Mouse (Mus musculus) ES-CJ7 (cell line): ENCODE results near the gene Zfp553.
"Not testable (repeated sequence)": the region's sequence is repeated elsewhere in the genome, so short reads cannot be mapped to it uniquely, and the experiment has no call there.

ENCODE experiments used
- DNase-seq: peaks from one replicate; pipeline ENCODE4 v3.0.0; 2011; ENCODE audit warnings: low read depth, low spot score

Gene Zfp553

GRCm38 (mm10) chr7:127233368-127233749 lies 498 bp downstream of the Zfp553 start:
- peak; percentile 54 for DNase-seq

GRCm38 (mm10) chr7:127233765-127234164 lies 904 bp downstream of the Zfp553 start:
- DNase-seq = no peak

GRCm38 (mm10) chr7:127234777-127235176 lies 1.9 kb downstream of the Zfp553 start:
- DNase-seq = peak; percentile 41

GRCm38 (mm10) chr7:127243361-127243867 lies 10.6 kb downstream of the Zfp553 start:
- no peak for DNase-seq

- peak; percentile 85 for DNase-seq
Measured at GRCm38 (mm10) chr7:127243870-127244657, 11.2 kb downstream of the Zfp553 start, which contains the start of gene Zfp771. Gene Zfp771 (plus strand): TSS chr7:127244274.

- DNase-seq = no peak
Measured at GRCm38 (mm10) chr7:127244658-127245510, 12.0 kb downstream of the Zfp553 start.

- not testable (repeated sequence) for DNase-seq
Measured at GRCm38 (mm10) chr7:127250511-127250910, 17.6 kb downstream of the Zfp553 start.

- peak; percentile 70 for DNase-seq
Measured at GRCm38 (mm10) chr7:127252414-127252813, 19.6 kb downstream of the Zfp553 start.

GRCm38 (mm10) chr7:127253341-127253740 lies 20.5 kb downstream of the Zfp553 start:
- DNase-seq = no peak

GRCm38 (mm10) chr7:127253821-127254769 lies 21.2 kb downstream of the Zfp553 start:
- peak; percentile 99 for DNase-seq

- DNase-seq = no peak
Measured at GRCm38 (mm10) chr7:127255008-127255407, 22.1 kb downstream of the Zfp553 start.

- no peak for DNase-seq
Measured at GRCm38 (mm10) chr7:127255965-127256364, 23.1 kb downstream of the Zfp553 start.

- no peak for DNase-seq
Measured at GRCm38 (mm10) chr7:127256518-127256917, 23.7 kb downstream of the Zfp553 start.

- DNase-seq = peak; percentile 47
Measured at GRCm38 (mm10) chr7:127259186-127259905, 26.5 kb downstream of the Zfp553 start.

GRCm38 (mm10) chr7:127260309-127261111 lies 27.6 kb downstream of the Zfp553 start, which contains the start of gene Dctpp1:
Gene Dctpp1 (minus strand): TSS chr7:127260709.
- peak; percentile 99 for DNase-seq

GRCm38 (mm10) chr7:127262218-127262961 lies 29.5 kb downstream of the Zfp553 start:
- no peak for DNase-seq

GRCm38 (mm10) chr7:127263526-127263925 lies 30.7 kb downstream of the Zfp553 start:
- DNase-seq = no peak

- no peak for DNase-seq
Measured at GRCm38 (mm10) chr7:127270256-127270655, 37.4 kb downstream of the Zfp553 start.

GRCm38 (mm10) chr7:127270666-127271065 lies 37.8 kb downstream of the Zfp553 start:
- no peak for DNase-seq
